Mouse (Mus musculus): Measurements from ENCODE around the gene Cbln1.

Gene Cbln1

GRCm38 (mm10) chr8:87469931-87470833 is 2.2 kb downstream of the Cbln1 start:
- in situ Hi-C loops (cut with MboI, MseI) = no loop called here

GRCm38 (mm10) chr8:87468958-87469815 is 3.2 kb downstream of the Cbln1 start:
- in situ Hi-C loops (cut with MboI, MseI) = no loop called here

DNA sequence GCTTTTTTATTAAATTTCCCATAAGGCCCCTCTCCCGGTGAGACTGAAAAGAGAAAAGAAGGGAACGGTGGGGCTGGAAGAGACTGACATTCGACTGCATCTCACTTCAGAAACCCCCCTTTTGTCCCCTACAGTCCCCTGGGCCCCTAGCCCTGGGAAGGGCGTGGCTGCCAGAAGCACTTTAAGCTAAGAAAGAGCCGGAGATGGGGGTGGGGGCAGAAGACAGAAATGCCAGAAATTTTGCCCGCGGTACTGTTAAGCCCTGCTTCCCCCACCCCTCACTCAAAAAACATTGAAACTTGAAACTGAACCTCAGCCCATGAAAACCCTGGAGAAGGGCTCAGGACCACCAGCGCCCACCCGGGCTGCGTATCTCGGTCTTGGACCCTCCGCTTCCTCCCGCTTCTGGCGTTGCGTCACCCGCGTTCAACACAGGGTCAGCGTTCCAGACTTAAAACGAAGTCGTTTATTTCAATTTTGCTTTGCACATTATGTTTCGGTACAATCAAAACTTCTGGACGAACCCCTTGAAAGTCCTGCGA is 3.9 kb downstream of the Cbln1 start:
- in situ Hi-C loops (cut with MboI, MseI) = no loop called here

- in situ Hi-C loops (cut with MboI, MseI) = no loop called here
Observed at GRCm38 (mm10) chr8:87467906-87468305, 4.5 kb downstream of the Cbln1 start.

DNA sequence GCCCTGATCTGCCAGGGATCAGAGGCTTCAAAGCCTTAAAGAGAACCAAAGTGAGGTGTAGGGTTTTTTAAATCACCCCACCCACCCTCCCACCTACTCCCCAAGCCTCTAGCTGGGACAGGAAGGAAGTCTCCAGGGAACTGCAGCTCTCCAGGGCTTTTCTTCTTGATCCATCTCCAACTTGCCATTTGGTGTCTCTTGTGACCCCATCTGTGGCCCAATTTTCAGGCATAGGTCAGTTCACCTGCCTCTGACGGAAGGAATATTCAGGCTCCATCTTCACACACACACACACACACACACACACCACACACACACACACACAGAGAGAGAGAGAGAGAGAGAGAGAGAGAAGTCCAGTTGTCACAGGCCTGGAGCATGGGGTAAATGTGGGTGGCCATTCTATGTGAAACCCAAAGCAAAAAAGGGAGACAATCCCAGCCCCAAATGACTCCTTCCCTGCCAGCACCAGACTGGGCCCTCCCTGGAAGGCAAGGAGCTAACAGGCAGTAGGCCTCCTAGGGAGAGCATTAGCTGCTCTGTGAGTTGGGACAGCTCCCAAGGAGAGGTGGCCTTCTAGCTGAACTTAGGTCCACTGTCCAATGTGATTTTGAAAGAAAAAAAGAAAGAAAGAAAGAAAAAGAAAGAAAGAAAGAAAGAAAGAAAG is 5.3 kb downstream of the Cbln1 start:
- in situ Hi-C loops (cut with MboI, MseI) = no loop called here

DNA sequence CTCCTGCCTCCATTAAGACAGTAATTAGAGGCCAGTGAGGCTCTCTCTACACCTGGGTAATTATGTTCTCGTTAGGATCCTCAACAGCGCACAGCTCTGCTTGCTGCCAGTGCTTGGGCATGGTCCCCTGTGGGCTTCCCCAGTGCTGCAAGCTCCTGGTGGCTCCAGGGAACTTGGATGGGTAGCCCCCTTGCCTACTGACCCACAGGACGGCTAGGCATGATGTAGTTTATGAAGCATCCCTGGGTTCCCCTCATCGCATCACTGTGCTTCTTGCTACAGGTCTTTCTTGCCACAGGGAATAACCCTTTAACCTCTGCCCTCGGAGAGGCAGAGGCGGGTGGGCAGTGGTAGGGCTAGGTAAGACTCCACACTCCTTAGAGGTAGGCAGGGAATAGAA is 6.1 kb downstream of the Cbln1 start:
- in situ Hi-C loops (cut with MboI, MseI) = no loop called here

- in situ Hi-C loops (cut with MboI, MseI) = no loop called here
Observed at GRCm38 (mm10) chr8:87464446-87464845, 8.0 kb downstream of the Cbln1 start.

GRCm38 (mm10) chr8:87461801-87462200 is 10.6 kb downstream of the Cbln1 start:
- in situ Hi-C loops (cut with MboI, MseI) = no loop called here

- in situ Hi-C loops (cut with MboI, MseI) = no loop called here
Observed at GRCm38 (mm10) chr8:87456949-87457348, 15.5 kb downstream of the Cbln1 start.

GRCm38 (mm10) chr8:87452815-87453214 is 19.6 kb downstream of the Cbln1 start:
- in situ Hi-C loops (cut with MboI, MseI) = no loop called here

DNA sequence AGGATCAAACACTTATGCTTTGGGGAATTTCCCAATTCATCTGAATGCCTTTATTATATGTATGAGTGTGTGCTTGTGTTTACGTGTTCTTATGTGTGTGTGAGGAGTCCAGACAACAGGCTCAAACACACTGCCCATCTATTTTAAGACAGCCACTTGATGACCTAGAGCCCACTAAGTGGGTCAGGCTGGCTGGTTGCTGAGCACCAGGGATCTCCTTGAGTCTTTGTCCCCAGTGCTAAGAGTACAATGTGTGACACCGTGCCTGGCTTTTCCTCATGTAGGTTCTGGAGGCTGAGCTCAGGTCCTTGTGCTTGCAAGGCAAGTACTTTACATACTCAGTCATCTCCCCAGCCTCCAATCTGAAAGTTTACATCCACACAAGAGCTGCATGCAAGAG is 20.7 kb downstream of the Cbln1 start:
- in situ Hi-C loops (cut with MboI, MseI) = no loop called here

DNA sequence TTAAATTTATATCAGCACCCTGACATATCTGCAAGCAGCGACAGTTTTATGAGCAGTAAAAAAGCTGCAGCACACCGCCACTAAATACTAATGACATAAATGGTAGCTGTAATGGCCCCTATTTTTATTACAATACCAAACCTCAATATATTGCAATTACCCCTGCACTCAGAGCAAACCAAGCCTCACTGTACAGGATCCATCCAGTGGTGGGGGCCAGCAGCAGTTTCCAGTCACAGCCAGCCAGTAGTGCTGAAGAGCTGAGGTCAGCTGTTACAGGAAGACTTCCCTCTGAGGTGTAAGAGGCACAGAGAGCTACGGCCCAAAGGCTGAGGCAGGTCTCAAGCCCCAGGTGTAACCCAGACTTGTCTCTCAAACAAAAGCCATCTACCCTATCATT is 37.8 kb downstream of the Cbln1 start:
- in situ Hi-C loops (cut with MboI, MseI) = no loop called here

GRCm38 (mm10) chr8:87427188-87427587 is 45.2 kb downstream of the Cbln1 start:
- in situ Hi-C loops (cut with MboI, MseI) = no loop called here

DNA sequence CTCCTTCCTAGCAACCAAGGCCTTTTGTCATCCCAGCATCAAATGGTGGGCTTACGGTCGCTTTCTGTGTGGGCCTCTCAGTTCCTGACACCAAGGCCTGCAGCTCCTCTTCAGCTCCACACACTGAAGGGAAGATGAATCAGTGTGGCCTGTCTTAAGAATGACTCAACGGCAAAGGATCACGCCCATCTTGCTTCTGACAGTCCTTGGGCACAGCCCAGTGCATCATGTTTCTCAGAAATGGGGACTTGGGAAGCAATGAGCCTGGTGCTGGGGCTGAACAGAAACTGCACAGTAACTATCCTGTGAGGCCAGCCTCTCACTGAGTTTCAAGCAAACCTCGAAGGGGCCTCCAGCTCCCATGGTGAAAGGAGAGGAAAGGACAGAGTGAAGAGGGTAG is 47.7 kb downstream of the Cbln1 start:
- in situ Hi-C loops (cut with MboI, MseI) = no loop called here

DNA sequence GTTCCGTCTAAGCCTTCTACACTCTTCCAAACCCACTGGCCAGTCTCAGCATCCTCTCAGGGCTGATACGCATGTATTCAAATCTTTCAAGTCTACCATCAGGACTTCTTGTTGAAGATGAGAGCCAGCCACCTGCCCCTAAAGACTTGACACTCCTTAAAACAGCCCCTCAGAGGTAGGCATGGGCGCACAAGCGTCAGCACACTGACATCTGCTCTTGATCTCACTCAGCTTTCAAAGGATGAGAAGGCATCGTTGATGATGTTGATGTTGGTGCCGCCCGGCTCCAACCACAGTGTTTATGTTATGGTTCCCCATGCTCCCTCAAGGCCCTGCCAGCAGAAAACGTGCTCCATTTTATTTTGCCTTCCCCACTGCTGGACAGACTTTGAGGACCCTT is 50.7 kb downstream of the Cbln1 start:
- in situ Hi-C loops (cut with MboI, MseI) = no loop called here
